Mouse (Mus musculus): Measurements from ENCODE around the gene Pik3r5.

Pik3r5 gene

GRCm38 (mm10) chr11:68395546-68395945, 36.4 kb upstream of the Pik3r5 start:
- POLR2A ChIA-PET = interaction anchor here in 1 of 4 experiments (0.6 to 1.3 kb wide), 2 partner anchors 14 to 1178 kb away, joined by 3 read pairs; no protein-coding TSS in a partner anchor
- CTCF ChIA-PET = interaction anchor here in 1 of 4 experiments (0.7 kb wide), 1 partner anchor 36 kb away, joined by 4 read pairs; no protein-coding TSS in a partner anchor

GRCm38 (mm10) chr11:68398891-68399547, 32.9 kb upstream of the Pik3r5 start:
- CTCF ChIA-PET = interaction anchor here in 3 of 4 experiments (0.6 to 1.5 kb wide), 5 partner anchors 9 to 982 kb away, joined by 3 to 5 read pairs (median 3); no protein-coding TSS in a partner anchor
- POLR2A ChIA-PET = interaction anchor here in 3 of 4 experiments (0.7 to 5.0 kb wide), 13 partner anchors 8 to 456 kb away, joined by 3 to 69 read pairs (median 3); no protein-coding TSS in a partner anchor

- POLR2A ChIA-PET = interaction anchor here in 3 of 4 experiments (0.6 to 5.0 kb wide), 13 partner anchors 8 to 253 kb away, joined by 3 to 69 read pairs (median 3); no protein-coding TSS in a partner anchor
- CTCF ChIA-PET = interaction anchor here in 3 of 4 experiments (0.6 to 1.9 kb wide), 10 partner anchors 9 to 983 kb away, joined by 3 to 9 read pairs (median 4); no protein-coding TSS in a partner anchor
These were observed 32.3 kb upstream of the Pik3r5 start for GRCm38 (mm10) chr11:68399548-68400020.

- CTCF ChIA-PET = interaction anchor here (0.6 to 1.9 kb wide), 18 partner anchors 9 to 784 kb away, joined by 3 to 9 read pairs (median 4); partner anchors contain the start of gene Pik3r5 (in 1 of the 4)
- POLR2A ChIA-PET = interaction anchor here in 3 of 4 experiments (0.6 to 5.0 kb wide), 21 partner anchors 9 to 254 kb away, joined by 3 to 69 read pairs (median 4); no protein-coding TSS in a partner anchor
These were observed 31.8 kb upstream of the Pik3r5 start for GRCm38 (mm10) chr11:68400021-68400671.

GRCm38 (mm10) chr11:68400727-68401219, 31.1 kb upstream of the Pik3r5 start, which contains the start of gene Ntn1:
Gene Ntn1 (minus strand): TSS chr11:68400823.
- ChIA-PET CTCF (interaction anchor here (0.6 to 1.9 kb wide), 17 partner anchors 10 to 784 kb away, joined by 3 to 9 read pairs (median 4); partner anchors contain the start of gene Pik3r5 (in 1 of the 4)), POLR2A (interaction anchor here in 3 of 4 experiments (0.6 to 5.0 kb wide), 15 partner anchors 10 to 254 kb away, joined by 3 to 69 read pairs (median 4); no protein-coding TSS in a partner anchor)

GRCm38 (mm10) chr11:68401428-68401827, 30.5 kb upstream of the Pik3r5 start:
- ChIA-PET POLR2A (interaction anchor here in 3 of 4 experiments (0.6 to 5.0 kb wide), 9 partner anchors 10 to 54 kb away, joined by 3 to 69 read pairs (median 4); no protein-coding TSS in a partner anchor), CTCF (interaction anchor here (0.6 to 1.9 kb wide), 10 partner anchors 15 to 397 kb away, joined by 3 to 9 read pairs (median 5); no protein-coding TSS in a partner anchor)

GRCm38 (mm10) chr11:68404185-68404584, 27.7 kb upstream of the Pik3r5 start:
- CTCF ChIA-PET = interaction anchor here (0.5 to 1.5 kb wide), 12 partner anchors 13 to 1178 kb away, joined by 3 to 5 read pairs (median 3); no protein-coding TSS in a partner anchor
- POLR2A ChIA-PET = interaction anchor here in 1 of 4 experiments (0.6 to 2.3 kb wide), 4 partner anchors 15 to 139 kb away, joined by 3 to 6 read pairs (median 3); no protein-coding TSS in a partner anchor

GRCm38 (mm10) chr11:68405576-68405975, 26.3 kb upstream of the Pik3r5 start:
- ChIA-PET POLR2A (interaction anchor here in 2 of 4 experiments (0.6 to 2.3 kb wide), 6 partner anchors 12 to 439 kb away, joined by 3 to 6 read pairs (median 3); partner anchors contain the start of gene Stx8 (in 1 of the 2)), CTCF (interaction anchor here in 3 of 4 experiments (0.6 to 1.1 kb wide), 5 partner anchors 9 to 197 kb away, joined by 3 to 7 read pairs (median 4); no protein-coding TSS in a partner anchor)

GRCm38 (mm10) chr11:68407266-68407926, 24.5 kb upstream of the Pik3r5 start:
- ChIA-PET CTCF (interaction anchor here (0.6 to 2.7 kb wide), 54 partner anchors 10 to 920 kb away, joined by 3 to 34 read pairs (median 4); no protein-coding TSS in a partner anchor), POLR2A (interaction anchor here in 3 of 4 experiments (0.5 to 2.9 kb wide), 11 partner anchors 8 to 467 kb away, joined by 3 to 11 read pairs (median 4); no protein-coding TSS in a partner anchor)

- POLR2A ChIA-PET = interaction anchor here in 2 of 4 experiments (0.6 to 2.9 kb wide), 7 partner anchors 9 to 154 kb away, joined by 3 to 11 read pairs (median 4); no protein-coding TSS in a partner anchor
- CTCF ChIA-PET = interaction anchor here (0.5 to 2.7 kb wide), 70 partner anchors 10 to 919 kb away, joined by 3 to 34 read pairs (median 4); partner anchors contain the start of genes Stx8 (in 1 of the 4) and Usp43 (in 1 of the 4)
These were observed 23.8 kb upstream of the Pik3r5 start for GRCm38 (mm10) chr11:68408127-68408526.

- ChIA-PET CTCF (interaction anchor here (0.6 to 1.7 kb wide), 19 partner anchors 8 to 610 kb away, joined by 3 to 17 read pairs (median 4); no protein-coding TSS in a partner anchor), POLR2A (interaction anchor here in 2 of 4 experiments (0.7 to 1.2 kb wide), 4 partner anchors 9 to 39 kb away, joined by 3 to 4 read pairs (median 4); partner anchors contain the start of gene Ntn1 (in 1 of the 2))
These were observed 14.9 kb upstream of the Pik3r5 start for GRCm38 (mm10) chr11:68417001-68417400.

GRCm38 (mm10) chr11:68417831-68418230, 14.1 kb upstream of the Pik3r5 start:
- POLR2A ChIA-PET = interaction anchor here in 3 of 4 experiments (0.6 to 1.2 kb wide), 6 partner anchors 10 to 114 kb away, joined by 3 to 5 read pairs (median 4); partner anchors contain the start of gene Ntn1 (in 1 of the 3)
- CTCF ChIA-PET = interaction anchor here (0.5 to 2.0 kb wide), 44 partner anchors 9 to 1716 kb away, joined by 3 to 17 read pairs (median 4); partner anchors contain the start of genes Ntn1 (in 3 of the 4) and Pik3r5 (in 1 of the 4)

- POLR2A ChIA-PET = interaction anchor here in 1 of 4 experiments (0.5 kb wide), 1 partner anchor 35 kb away, joined by 3 read pairs; no protein-coding TSS in a partner anchor
These were observed 6.2 kb upstream of the Pik3r5 start for GRCm38 (mm10) chr11:68425492-68426315.

GRCm38 (mm10) chr11:68427083-68427570, 4.8 kb upstream of the Pik3r5 start:
- POLR2A ChIA-PET = interaction anchor here in 1 of 4 experiments (0.6 kb wide), 1 partner anchor 505 kb away, joined by 3 read pairs; no protein-coding TSS in a partner anchor

More at GRCm38 (mm10) chr11:68425492-68426315, 6.2 kb upstream of the Pik3r5 start:
- CTCF ChIA-PET = interaction anchor here in 1 of 4 experiments (0.5 to 2.7 kb wide), 2 partner anchors 8 to 110 kb away, joined by 3 to 11 read pairs; no protein-coding TSS in a partner anchor

GRCm38 (mm10) chr11:68430662-68431061, 1.3 kb upstream of the Pik3r5 start:
- POLR2A ChIA-PET = interaction anchor here in 1 of 4 experiments (1.0 kb wide), 1 partner anchor 369 kb away, joined by 3 read pairs; no protein-coding TSS in a partner anchor

More at GRCm38 (mm10) chr11:68427083-68427570, 4.8 kb upstream of the Pik3r5 start:
- CTCF ChIA-PET = interaction anchor here in 2 of 4 experiments (0.6 to 2.7 kb wide), 3 partner anchors 9 to 268 kb away, joined by 3 to 11 read pairs (median 3); no protein-coding TSS in a partner anchor

More at GRCm38 (mm10) chr11:68430662-68431061, 1.3 kb upstream of the Pik3r5 start:
- CTCF ChIA-PET = interaction anchor here in 2 of 4 experiments (1.0 to 1.4 kb wide), 5 partner anchors 11 to 50 kb away, joined by 3 to 4 read pairs (median 3); no protein-coding TSS in a partner anchor

Data from embryonic stem cell, embryonic (primary cell).